Mouse (Mus musculus): ENCODE data around the gene Ano2.

The Ano2 gene

DNA sequence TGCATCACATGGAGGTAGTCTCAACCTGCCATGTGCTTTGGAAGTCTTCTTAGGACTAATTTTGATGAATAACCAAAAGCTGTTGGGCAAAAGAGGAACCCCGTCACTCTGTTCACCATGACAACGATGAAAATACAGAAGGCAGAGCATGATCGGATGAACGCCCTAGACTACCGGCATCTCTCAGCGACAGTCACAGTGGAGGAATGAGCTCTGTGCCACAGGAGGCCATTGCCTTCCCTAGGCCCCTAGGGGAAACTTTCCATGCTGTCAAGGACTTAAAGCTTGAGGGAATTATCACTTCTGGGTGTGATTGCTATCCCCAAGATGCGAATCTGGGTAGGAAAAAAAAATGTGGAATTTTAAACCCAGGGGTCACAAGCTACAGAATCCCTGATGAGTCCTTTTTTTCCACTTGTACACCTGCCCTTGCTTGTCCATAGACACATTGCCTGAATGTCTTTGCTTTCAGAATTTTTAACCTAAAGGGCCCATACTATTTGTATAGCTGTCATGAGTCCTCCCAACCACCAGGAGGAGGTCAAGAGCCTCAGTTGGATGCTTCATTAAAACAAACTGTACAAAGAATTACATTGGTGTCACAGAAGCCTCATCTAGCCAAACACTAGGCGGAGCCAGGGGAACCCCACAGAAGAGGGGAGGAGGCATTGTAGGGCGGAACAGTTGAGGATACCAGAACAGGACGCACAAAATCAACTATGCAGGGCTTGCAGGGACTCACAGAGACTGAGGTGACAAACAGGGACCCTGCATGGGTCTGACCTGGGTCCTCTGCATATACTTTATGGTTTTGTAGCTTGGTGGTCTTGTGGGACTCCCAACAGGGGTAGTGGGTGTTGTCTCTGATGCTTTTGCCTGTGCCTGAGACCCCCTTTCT lies 53.2 kb downstream of the Ano2 start:
- peak in 1 of 2 experiments; percentile 12 for DNase-seq (ENCODE audit: low spot score in 2 of 2)

GRCm38 (mm10) chr6:125747322-125747930 lies 57.2 kb downstream of the Ano2 start:
- no peak for DNase-seq (ENCODE audit: low spot score in 2 of 2)

- no peak for DNase-seq (ENCODE audit: low spot score in 2 of 2)
These were observed 58.4 kb downstream of the Ano2 start for GRCm38 (mm10) chr6:125748646-125749045.

GRCm38 (mm10) chr6:125762851-125763519 lies 72.8 kb downstream of the Ano2 start:
- DNase-seq (ENCODE audit: low spot score in 2 of 2): peak in 1 of 2 experiments; percentile 7

- DNase-seq (ENCODE audit: low spot score in 2 of 2): no peak
These were observed 83.0 kb downstream of the Ano2 start for GRCm38 (mm10) chr6:125773256-125773655.

- DNase-seq (ENCODE audit: low spot score in 2 of 2): no peak
These were observed 86.1 kb downstream of the Ano2 start for GRCm38 (mm10) chr6:125776291-125776690.

GRCm38 (mm10) chr6:125802954-125803353 lies 112.7 kb downstream of the Ano2 start:
- DNase-seq (ENCODE audit: low spot score in 2 of 2): no peak

GRCm38 (mm10) chr6:125803364-125804011 lies 113.3 kb downstream of the Ano2 start:
- DNase-seq (ENCODE audit: low spot score in 2 of 2): peak in 1 of 2 experiments; percentile 10

- DNase-seq (ENCODE audit: low spot score in 2 of 2): no peak
These were observed 118.9 kb downstream of the Ano2 start for GRCm38 (mm10) chr6:125808996-125809649.

DNA sequence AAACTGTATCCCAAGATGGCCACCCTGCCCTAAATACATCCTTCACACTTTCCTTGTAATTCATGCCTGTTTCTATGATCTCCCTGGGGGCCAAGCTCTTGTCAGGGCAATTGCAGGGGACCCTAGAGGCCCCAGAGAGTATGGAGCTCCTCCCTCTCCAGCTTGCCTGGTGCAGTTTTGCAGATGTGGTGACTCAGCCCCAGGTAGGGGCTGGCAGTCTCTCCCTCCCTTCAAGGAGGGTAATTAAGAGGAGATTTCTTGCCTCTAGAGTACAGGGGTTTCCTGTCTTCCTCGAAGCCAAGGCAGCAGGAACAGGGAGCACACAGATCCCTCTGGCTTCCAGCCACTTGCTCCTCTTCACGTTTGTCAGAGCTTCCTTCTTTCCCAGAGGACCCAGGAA lies 121.2 kb downstream of the Ano2 start:
- DNase-seq (ENCODE audit: low spot score in 2 of 2): no peak

- no peak for DNase-seq (ENCODE audit: low spot score in 2 of 2)
These were observed 147.9 kb downstream of the Ano2 start for GRCm38 (mm10) chr6:125838121-125838520.

DNA sequence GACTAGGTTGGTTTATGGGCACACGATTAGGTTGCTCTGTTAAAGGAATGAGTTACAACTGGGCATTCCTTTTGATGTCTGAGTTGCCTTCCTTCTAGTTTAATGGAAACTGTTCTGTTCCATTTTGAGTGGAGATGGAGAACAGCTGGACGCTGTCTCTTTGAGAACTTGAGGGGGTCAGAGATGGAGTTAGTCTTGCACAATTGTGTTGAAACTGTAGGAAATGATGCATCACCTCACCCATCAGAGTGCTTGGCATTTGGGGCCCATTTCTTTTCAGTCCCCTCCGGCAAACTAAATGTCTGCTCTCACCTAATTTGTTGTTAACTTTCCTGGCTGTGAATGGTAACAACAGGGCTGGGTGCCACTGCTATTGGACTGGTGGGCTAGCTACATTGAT lies 151.1 kb downstream of the Ano2 start:
- DNase-seq (ENCODE audit: low spot score in 2 of 2): no peak

GRCm38 (mm10) chr6:125851196-125851595 lies 161.0 kb downstream of the Ano2 start:
- DNase-seq (ENCODE audit: low spot score in 2 of 2): no peak

- DNase-seq (ENCODE audit: low spot score in 2 of 2): no peak
These were observed 168.1 kb downstream of the Ano2 start for GRCm38 (mm10) chr6:125858294-125858693.

- no peak for DNase-seq (ENCODE audit: low spot score in 2 of 2)
These were observed 178.3 kb downstream of the Ano2 start for GRCm38 (mm10) chr6:125868516-125868915.

- DNase-seq (ENCODE audit: low spot score in 2 of 2): no peak
These were observed 181.3 kb downstream of the Ano2 start for GRCm38 (mm10) chr6:125871482-125871881.

- no peak for DNase-seq (ENCODE audit: low spot score in 2 of 2)
These were observed 184.5 kb downstream of the Ano2 start for GRCm38 (mm10) chr6:125874742-125875141.

DNA sequence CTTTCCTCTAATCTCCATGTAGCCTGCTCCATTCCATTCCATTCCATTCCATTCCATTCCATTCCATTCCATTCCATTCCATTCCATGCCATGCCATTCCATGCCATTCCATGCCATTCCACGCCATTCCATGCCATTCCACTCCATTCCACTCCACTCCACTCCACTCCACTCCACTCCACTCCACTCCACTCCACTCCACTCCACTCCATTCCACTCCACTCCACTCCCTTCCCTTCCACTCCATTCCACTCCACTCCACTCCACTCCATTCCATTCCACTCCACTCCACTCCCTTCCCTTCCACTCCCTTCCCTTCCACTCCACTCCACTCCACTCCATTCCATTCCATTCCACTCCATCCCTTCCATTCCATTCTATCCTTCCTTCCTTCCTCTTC lies 186.7 kb downstream of the Ano2 start:
- DNase-seq (ENCODE audit: low spot score in 2 of 2): no peak

DNA sequence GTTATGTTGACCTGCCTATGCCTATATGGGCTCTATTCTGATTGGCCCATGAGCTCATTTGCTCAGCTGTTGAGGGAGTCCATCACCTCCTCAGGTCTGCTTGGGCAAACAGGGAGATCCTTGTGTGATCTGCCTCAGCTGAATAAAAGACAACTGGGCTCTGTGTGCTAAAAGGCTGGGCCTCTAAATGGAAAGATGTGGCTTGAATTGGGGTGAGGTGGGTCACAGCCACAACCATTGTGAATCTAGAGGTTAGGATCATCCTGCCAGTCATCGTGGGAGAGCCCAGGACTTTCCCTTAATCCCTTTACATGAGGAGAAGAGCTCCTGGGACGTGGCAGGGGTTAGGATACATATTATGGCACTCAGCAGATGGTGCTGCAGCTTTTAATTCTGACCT lies 188.5 kb downstream of the Ano2 start:
- DNase-seq (ENCODE audit: low spot score in 2 of 2): no peak

- no peak for DNase-seq (ENCODE audit: low spot score in 2 of 2)
These were observed 189.1 kb downstream of the Ano2 start for GRCm38 (mm10) chr6:125879306-125879705.

- no peak for DNase-seq (ENCODE audit: low spot score in 2 of 2)
These were observed 198.4 kb downstream of the Ano2 start for GRCm38 (mm10) chr6:125888596-125888995.

GRCm38 (mm10) chr6:125894340-125894739 lies 204.1 kb downstream of the Ano2 start:
- no peak for DNase-seq (ENCODE audit: low spot score in 2 of 2)

Data from heart, adult 9 months (tissue).